Mouse (Mus musculus) activated CD4-positive, CD25-positive, alpha-beta regulatory T cell, adult 9 weeks (primary cell): ENCODE results near the gene Rfwd3. TPM values are rescaled to one million over a fixed set of nuclear protein-coding genes. Genes with fewer than 3 reads are reported as not detected.

ENCODE experiments used
- polyA plus RNA-seq: library from polyadenylated mRNA; unstranded; fragments of 100-300 nt; shearing (Covaris generic); gene quantifications from one replicate; pipeline ENCODE4 v1.2.1, GENCODE M21; 2017

Gene Rfwd3
- polyA plus RNA-seq: 56.2 TPM

GRCm38 (mm10) chr8:111299821-111300568, at the start of gene Rfwd3:
Gene Rfwd3 (minus strand): TSS chr8:111300222.

DNA sequence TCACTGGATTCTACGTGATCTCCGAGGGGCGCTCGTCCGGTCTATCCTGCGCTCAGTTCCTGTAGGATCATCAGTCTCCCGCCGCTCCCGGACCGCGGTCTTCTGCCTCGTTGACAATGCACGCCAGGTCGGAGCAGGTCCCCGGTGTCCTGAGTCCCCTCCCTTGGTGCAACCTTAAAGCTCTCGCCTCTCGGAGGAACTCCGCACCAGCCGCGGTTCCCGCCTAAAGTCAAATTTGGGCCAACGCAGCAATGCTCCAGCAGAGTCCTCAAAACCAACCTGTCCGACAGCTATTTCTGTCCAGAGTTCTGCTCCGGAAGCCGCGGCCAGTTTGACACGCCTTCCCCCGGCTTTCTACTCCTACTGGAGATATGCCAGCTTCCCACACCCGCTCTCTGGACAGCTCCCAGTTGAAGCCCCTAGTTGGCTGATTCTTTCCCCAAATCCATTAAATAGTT, 37.9 kb upstream of the Rfwd3 start, which contains the start of gene Mlkl:
Mlkl (minus strand) TSS at position 288 of the 458 bp plus-strand sequence.

GRCm38 (mm10) chr8:111258631-111259407, 41.2 kb downstream of the Rfwd3 start, which contains the start of gene Glg1:
Gene Glg1 (minus strand): TSS chr8:111259216.

Other genes with a start within 250 kb of the Rfwd3 start
- gene Exosc6, start 243.9 kb downstream of the Rfwd3 start, polyA plus RNA-seq: not detected
- not detected for gene Clec18a, start 207.8 kb downstream of the Rfwd3 start, polyA plus RNA-seq
- gene Pdpr, start 205.6 kb downstream of the Rfwd3 start, polyA plus RNA-seq: 15.0 TPM
- 33.2 TPM for gene Glg1, start 41.0 kb downstream of the Rfwd3 start, polyA plus RNA-seq
- 5.4 TPM for gene Mlkl, start 38.0 kb upstream of the Rfwd3 start, polyA plus RNA-seq
- not detected for gene Fa2h, start 93.6 kb upstream of the Rfwd3 start, polyA plus RNA-seq
- 7.3 TPM for gene Wdr59, start 221.9 kb upstream of the Rfwd3 start, polyA plus RNA-seq
- 18.3 TPM for gene Znrf1, start 235.9 kb upstream of the Rfwd3 start, polyA plus RNA-seq